Mouse (Mus musculus) large intestine, adult 2 months (tissue): ENCODE data around the gene Srsf9. TPM values are rescaled to one million over a fixed set of nuclear protein-coding genes. Genes with fewer than 3 reads are reported as not detected.
"Not testable (repeated sequence)": the region's sequence is repeated elsewhere in the genome, so short reads cannot be mapped to it uniquely, and the experiment has no call there.

Source experiments
- DNase-seq: peaks from one replicate; pipeline ENCODE4 v3.0.0-alpha.2; 2012; ENCODE audit warnings: low read depth, low spot score
- WGBS: fragments of 180-500 bp; shearing (Covaris S2); methylation state at CpG from one replicate; pipeline ENCODE4 v1.1.7; 2018; 5-methylcytosine and 5-hydroxymethylcytosine counted together
- polyA plus RNA-seq: library from polyadenylated mRNA; depleted of rRNA; stranded (reverse); fragments of >200 nt; gene quantifications from 2 replicates; pipeline ENCODE4 v1.2.3, GENCODE M21; 2012; rRNA removed

Gene Srsf9
- polyA plus RNA-seq, 1 experiment: 28.5 TPM

GRCm38 (mm10) chr5:115362819-115363714 lies 36.1 kb downstream of the Srsf9 start:
- 25% methylated on average over 18 of the region's 19 CpGs for WGBS
- DNase-seq: no peak

- WGBS: 69% methylated on average over 4 of the region's 4 CpGs
- no peak for DNase-seq
Observed at GRCm38 (mm10) chr5:115364782-115365181, 37.8 kb downstream of the Srsf9 start.

GRCm38 (mm10) chr5:115371736-115372135 lies 44.8 kb downstream of the Srsf9 start:
- WGBS: 48% methylated on average over 9 of the region's 9 CpGs
- no peak for DNase-seq

- DNase-seq: no peak
- 30% methylated on average over 26 of the region's 26 CpGs for WGBS
Observed at GRCm38 (mm10) chr5:115373441-115374203, 46.6 kb downstream of the Srsf9 start.

- 26% methylated on average over 11 of the region's 11 CpGs for WGBS
Observed at GRCm38 (mm10) chr5:115374204-115374820, 47.3 kb downstream of the Srsf9 start.

GRCm38 (mm10) chr5:115375436-115375835 lies 48.5 kb downstream of the Srsf9 start:
- no peak for DNase-seq
- 73% methylated on average over 2 of the region's 2 CpGs for WGBS

More at GRCm38 (mm10) chr5:115374204-115374820, 47.3 kb downstream of the Srsf9 start:
- no peak for DNase-seq

GRCm38 (mm10) chr5:115378882-115379281 lies 51.9 kb downstream of the Srsf9 start:
- DNase-seq: not testable (repeated sequence)
- 80% methylated on average over 2 of the region's 2 CpGs for WGBS

Other genes with a start within 250 kb of the Srsf9 start
- 0.23 and 0.32 TPM in 2 replicates for gene Gm10401, start 228.9 kb upstream of the Srsf9 start, polyA plus RNA-seq
- 114 and 119 TPM in 2 replicates for gene Acads, start 207.8 kb upstream of the Srsf9 start, polyA plus RNA-seq
- gene Unc119b, start 192.2 kb upstream of the Srsf9 start, polyA plus RNA-seq: 33.6 and 35.6 TPM in 2 replicates
- gene Mlec, start 169.0 kb upstream of the Srsf9 start, polyA plus RNA-seq: 131 and 153 TPM in 2 replicates
- gene Cabp1, start 132.8 kb upstream of the Srsf9 start, polyA plus RNA-seq: 1.1 and 1.4 TPM in 2 replicates
- gene Pop5, start 91.3 kb upstream of the Srsf9 start, polyA plus RNA-seq: 68.2 and 68.5 TPM in 2 replicates
- 111 and 116 TPM in 2 replicates for gene Rnf10, start 54.3 kb upstream of the Srsf9 start, polyA plus RNA-seq
- 16.0 and 17.1 TPM in 2 replicates for gene Coq5, start 47.5 kb upstream of the Srsf9 start, polyA plus RNA-seq
- gene Dynll1, start 26.2 kb upstream of the Srsf9 start, polyA plus RNA-seq: 147 and 222 TPM in 2 replicates
- gene Gatc, start 14.0 kb downstream of the Srsf9 start, polyA plus RNA-seq: 8.3 and 9.4 TPM in 2 replicates
- 22.4 and 22.9 TPM in 2 replicates for gene Triap1, start 14.0 kb downstream of the Srsf9 start, polyA plus RNA-seq
- 3,102 and 3,530 TPM in 2 replicates for gene Cox6a1, start 21.8 kb downstream of the Srsf9 start, polyA plus RNA-seq
- 8.7 and 9.9 TPM in 2 replicates for gene Msi1, start 102.4 kb downstream of the Srsf9 start, polyA plus RNA-seq
- gene Pla2g1b, start 139.1 kb downstream of the Srsf9 start, polyA plus RNA-seq: 1.2 and 7.7 TPM in 2 replicates
- 17.3 and 24.2 TPM in 2 replicates for gene Sirt4, start 157.5 kb downstream of the Srsf9 start, polyA plus RNA-seq
- 76.8 and 135 TPM in 2 replicates for gene Pxn, start 179.5 kb downstream of the Srsf9 start, polyA plus RNA-seq
- 2,416 and 2,431 TPM in 2 replicates for gene Rplp0, start 232.3 kb downstream of the Srsf9 start, polyA plus RNA-seq
- gene Gcn1l1, start 238.1 kb downstream of the Srsf9 start, polyA plus RNA-seq: 26.0 and 34.9 TPM in 2 replicates